Mouse (Mus musculus): ENCODE measurements around the gene Vmn1r55. TPM values are rescaled to one million over a fixed set of nuclear protein-coding genes. Genes with fewer than 3 reads are reported as not detected.

The Vmn1r55 gene
- not detected in 2 replicates for polyA plus RNA-seq (2012; rRNA removed; ENCODE audit: low replicate concordance)

DNA sequence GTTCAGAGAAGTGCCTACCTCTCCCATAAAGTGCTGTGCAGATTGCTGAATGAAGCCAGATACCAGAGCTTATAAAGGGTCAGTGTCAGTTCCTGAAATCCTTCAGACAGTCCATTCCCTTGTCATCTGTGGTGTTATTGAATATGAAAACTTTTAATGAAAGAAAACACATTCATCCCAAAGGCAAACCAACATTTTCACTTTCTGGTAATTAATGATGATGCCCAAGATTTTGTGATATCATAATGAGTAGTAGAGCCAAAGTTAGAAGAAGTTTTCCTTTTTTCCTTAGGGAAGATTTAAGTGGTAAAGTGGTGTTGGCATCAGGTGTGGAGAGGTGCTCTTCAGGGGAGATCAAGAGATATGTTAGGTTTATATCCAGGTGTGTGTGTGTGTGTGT is at the start of gene Vmn1r55:
TSS of gene Vmn1r55 (minus strand) at position 101 of the 400 bp plus-strand sequence.

DNA sequence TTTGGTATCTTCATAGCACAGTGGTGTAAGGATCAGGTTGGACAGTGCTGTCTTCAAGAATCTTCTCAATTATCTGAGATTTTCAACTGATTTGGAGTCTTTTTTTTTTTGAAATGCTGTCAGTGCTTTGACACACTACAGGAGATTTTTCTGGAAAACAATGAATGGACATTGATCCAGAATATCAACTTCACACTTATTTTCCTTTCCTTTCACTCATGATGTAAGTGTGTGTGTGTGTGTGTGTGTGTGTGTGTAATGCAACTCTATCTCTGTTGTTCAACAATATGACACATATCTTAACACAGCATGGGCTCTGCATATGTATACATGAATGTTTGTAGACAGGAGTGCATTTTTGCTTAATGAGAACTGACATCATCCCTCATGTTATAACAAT is 47.2 kb upstream of the Vmn1r55 start, which contains the start of gene Vmn1r56:
TSS of gene Vmn1r56 (minus strand) at position 101 of the 400 bp plus-strand sequence.

DNA sequence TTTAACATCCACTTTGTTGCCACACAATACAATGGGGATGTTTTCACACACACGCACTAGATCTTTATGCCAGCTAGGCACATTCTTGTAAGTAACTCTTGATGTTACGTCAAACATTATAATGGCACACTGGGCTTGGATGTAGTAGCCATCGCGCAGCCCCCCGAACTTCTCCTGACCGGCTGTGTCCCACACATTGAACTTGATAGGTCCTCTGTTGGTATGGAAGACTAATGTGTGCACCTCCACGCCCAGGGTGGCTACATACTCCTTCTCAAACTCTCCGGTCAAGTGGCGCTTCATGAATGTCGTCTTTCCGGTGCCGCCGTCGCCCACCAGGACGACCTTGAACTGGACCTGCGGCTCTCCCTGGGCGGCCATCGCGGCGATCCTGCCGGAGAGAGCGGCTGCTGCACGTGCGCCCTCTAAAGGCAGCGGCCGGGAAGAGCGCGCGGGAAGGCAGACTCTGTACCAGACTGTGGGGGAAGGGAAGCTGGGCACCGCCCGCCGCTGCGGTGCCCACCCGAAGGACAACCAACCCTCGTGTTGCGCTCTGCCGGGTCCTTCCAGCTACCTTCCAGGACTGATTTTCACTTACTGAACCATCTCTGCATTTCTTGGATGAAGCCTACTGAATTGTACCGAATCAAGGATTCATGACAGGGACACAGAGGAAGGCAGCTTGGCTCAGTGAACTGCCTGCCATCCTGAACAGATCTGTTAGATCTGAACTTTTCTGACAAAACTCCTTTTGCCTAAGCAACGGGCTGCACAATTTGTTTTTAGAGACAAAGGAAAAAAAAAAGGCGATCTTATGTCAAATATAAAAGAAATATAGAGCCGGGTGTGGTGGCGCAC is 23.7 kb downstream of the Vmn1r55 start, which contains the start of gene Rasl2-9:
TSS of gene Rasl2-9 (minus strand) at position 402 of the 858 bp plus-strand sequence.

DNA sequence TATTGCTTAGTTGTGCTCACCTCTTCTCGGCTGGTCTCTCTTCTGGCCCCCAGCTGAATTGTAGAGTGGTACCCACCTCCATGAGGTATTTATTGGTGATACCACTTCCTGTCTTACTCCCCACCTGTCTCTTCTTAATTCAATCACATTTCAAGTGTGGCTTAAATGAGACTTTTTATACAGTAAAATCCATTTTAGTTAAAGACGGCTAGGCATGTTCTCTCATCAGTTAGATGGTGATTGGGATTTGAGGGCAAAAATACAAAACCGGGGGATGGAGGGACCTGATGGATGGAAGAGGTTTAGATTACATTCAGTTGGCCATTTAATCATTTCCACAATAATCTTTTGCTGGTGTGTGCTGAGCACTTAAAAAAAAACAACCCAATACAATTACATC is 32.6 kb downstream of the Vmn1r55 start, which contains the start of gene Rfpl4:
TSS of gene Rfpl4 (minus strand) at position 101 of the 400 bp plus-strand sequence.

DNA sequence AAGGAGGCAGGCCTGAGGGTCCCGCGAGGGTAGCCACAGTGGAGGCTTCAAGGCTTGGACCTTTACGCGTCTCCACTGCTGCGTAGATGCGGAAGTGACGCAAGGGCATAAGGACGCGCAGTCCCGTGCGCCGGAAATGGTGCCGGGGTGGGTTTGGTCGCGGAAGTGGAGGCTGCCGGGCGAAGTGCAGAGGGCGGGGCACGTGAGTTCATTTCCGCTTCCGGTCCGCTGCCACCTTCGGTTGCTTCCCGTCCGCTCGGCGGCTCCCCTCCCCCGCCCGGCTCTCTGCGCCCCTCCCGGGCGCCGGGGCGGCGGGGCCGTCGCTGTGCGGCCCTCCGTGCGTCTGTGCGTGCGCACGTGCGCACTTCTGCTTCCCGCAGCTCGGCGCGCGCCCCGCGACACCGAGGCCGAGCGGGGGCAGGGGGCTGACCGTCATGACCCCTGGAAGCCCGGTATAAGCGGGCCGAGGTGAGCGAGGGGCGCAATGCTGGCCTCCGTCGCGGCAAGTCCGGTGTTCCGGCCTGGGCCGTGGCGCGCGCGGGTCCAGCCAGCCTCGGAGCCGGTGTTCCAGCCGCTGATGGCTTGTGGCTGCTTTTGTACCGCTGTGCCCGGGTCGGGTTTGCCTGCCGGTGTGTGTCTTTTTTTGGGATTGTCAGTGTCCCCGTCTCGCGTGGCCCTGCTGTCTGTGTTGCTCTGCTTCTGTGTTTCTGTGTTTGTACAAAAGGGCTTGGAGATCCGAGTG is 69.3 kb downstream of the Vmn1r55 start, which contains the start of gene Epn1:
TSS of gene Epn1 (plus strand) at position 226 of the 742 bp plus-strand sequence.

Other genes with a start within 250 kb of the Vmn1r55 start
- 0.09 and 0.67 TPM in 2 replicates for gene Gm36210, start 243.2 kb downstream of the Vmn1r55 start, polyA plus RNA-seq (2012; rRNA removed; ENCODE audit: low replicate concordance)
- 8.7 and 16.0 TPM in 2 replicates for gene Zfp628, start 234.5 kb downstream of the Vmn1r55 start, polyA plus RNA-seq (2012; rRNA removed; ENCODE audit: low replicate concordance)
- gene Nat14, start 227.6 kb downstream of the Vmn1r55 start, polyA plus RNA-seq (2012; rRNA removed; ENCODE audit: low replicate concordance): 3.0 and 16.9 TPM in 2 replicates
- 17.4 and 38.7 TPM in 2 replicates for gene Ssc5d, start 223.9 kb downstream of the Vmn1r55 start, polyA plus RNA-seq (2012; rRNA removed; ENCODE audit: low replicate concordance)
- gene Sbk2, start 185.3 kb downstream of the Vmn1r55 start, polyA plus RNA-seq (2012; rRNA removed; ENCODE audit: low replicate concordance): 0.63 and 0.77 TPM in 2 replicates
- gene Sbk3, start 178.5 kb downstream of the Vmn1r55 start, polyA plus RNA-seq (2012; rRNA removed; ENCODE audit: low replicate concordance): 0.08 and 0.10 TPM in 2 replicates
- 42.5 and 74.3 TPM in 2 replicates for gene Zfp579, start 153.5 kb downstream of the Vmn1r55 start, polyA plus RNA-seq (2012; rRNA removed; ENCODE audit: low replicate concordance)
- 34.8 and 37.7 TPM in 2 replicates for gene Zfp524, start 135.3 kb downstream of the Vmn1r55 start, polyA plus RNA-seq (2012; rRNA removed; ENCODE audit: low replicate concordance)
- 22.7 and 39.7 TPM in 2 replicates for gene Fiz1, start 135.0 kb downstream of the Vmn1r55 start, polyA plus RNA-seq (2012; rRNA removed; ENCODE audit: low replicate concordance)
- 0.26 TPM in 1 of 2 replicates, not detected in the other for gene Gm44973, start 134.2 kb downstream of the Vmn1r55 start, polyA plus RNA-seq (2012; rRNA removed; ENCODE audit: low replicate concordance)
- gene Zfp865, start 129.3 kb downstream of the Vmn1r55 start, polyA plus RNA-seq (2012; rRNA removed; ENCODE audit: low replicate concordance): 24.3 and 43.2 TPM in 2 replicates
- 0.63 and 20.2 TPM in 2 replicates for gene Ccdc106, start 129.1 kb downstream of the Vmn1r55 start, polyA plus RNA-seq (2012; rRNA removed; ENCODE audit: low replicate concordance)
- not detected in 2 replicates for gene 4632433K11Rik, start 115.6 kb downstream of the Vmn1r55 start, polyA plus RNA-seq (2012; rRNA removed; ENCODE audit: low replicate concordance)
- gene Zfp784, start 111.2 kb downstream of the Vmn1r55 start, polyA plus RNA-seq (2012; rRNA removed; ENCODE audit: low replicate concordance): 5.2 and 5.6 TPM in 2 replicates
- gene Zfp580, start 98.1 kb downstream of the Vmn1r55 start, polyA plus RNA-seq (2012; rRNA removed; ENCODE audit: low replicate concordance): 15.4 and 30.5 TPM in 2 replicates
- 143 and 241 TPM in 2 replicates for gene U2af2, start 87.5 kb downstream of the Vmn1r55 start, polyA plus RNA-seq (2012; rRNA removed; ENCODE audit: low replicate concordance)
- gene Epn1, start 69.4 kb downstream of the Vmn1r55 start, polyA plus RNA-seq (2012; rRNA removed; ENCODE audit: low replicate concordance): 151 and 159 TPM in 2 replicates
- not detected in 2 replicates for gene Rfpl4, start 32.7 kb downstream of the Vmn1r55 start, polyA plus RNA-seq (2012; rRNA removed; ENCODE audit: low replicate concordance)
- 0.57 and 2.0 TPM in 2 replicates for gene Rasl2-9, start 23.7 kb downstream of the Vmn1r55 start, polyA plus RNA-seq (2012; rRNA removed; ENCODE audit: low replicate concordance)
- gene Vmn1r56, start 47.1 kb upstream of the Vmn1r55 start, polyA plus RNA-seq (2012; rRNA removed; ENCODE audit: low replicate concordance): not detected in 2 replicates
- not detected in 2 replicates for gene Vmn1r57, start 68.8 kb upstream of the Vmn1r55 start, polyA plus RNA-seq (2012; rRNA removed; ENCODE audit: low replicate concordance)
- gene Gm5065, start 200.9 kb upstream of the Vmn1r55 start, polyA plus RNA-seq (2012; rRNA removed; ENCODE audit: low replicate concordance): not detected in 2 replicates
- gene Nlrp2, start 201.4 kb upstream of the Vmn1r55 start, polyA plus RNA-seq (2012; rRNA removed; ENCODE audit: low replicate concordance): not detected in 2 replicates

Data from subcutaneous adipose tissue, adult 2 months (tissue).